Mouse (Mus musculus) CH12F3 (cell line): Measurements from ENCODE around the gene BC035947.
"Not testable (repeated sequence)": the region's sequence is repeated elsewhere in the genome, so short reads cannot be mapped to it uniquely, and the experiment has no call there.

ENCODE experiments used
- in situ Hi-C: fragments of 300-500 bp; cut with MboI; formaldehyde crosslinking; loops from 2 replicates; pipeline ENCODE4 v1.14.3; 2020; ENCODE audit warnings: low sequenced_read_pairs

The BC035947 gene

DNA sequence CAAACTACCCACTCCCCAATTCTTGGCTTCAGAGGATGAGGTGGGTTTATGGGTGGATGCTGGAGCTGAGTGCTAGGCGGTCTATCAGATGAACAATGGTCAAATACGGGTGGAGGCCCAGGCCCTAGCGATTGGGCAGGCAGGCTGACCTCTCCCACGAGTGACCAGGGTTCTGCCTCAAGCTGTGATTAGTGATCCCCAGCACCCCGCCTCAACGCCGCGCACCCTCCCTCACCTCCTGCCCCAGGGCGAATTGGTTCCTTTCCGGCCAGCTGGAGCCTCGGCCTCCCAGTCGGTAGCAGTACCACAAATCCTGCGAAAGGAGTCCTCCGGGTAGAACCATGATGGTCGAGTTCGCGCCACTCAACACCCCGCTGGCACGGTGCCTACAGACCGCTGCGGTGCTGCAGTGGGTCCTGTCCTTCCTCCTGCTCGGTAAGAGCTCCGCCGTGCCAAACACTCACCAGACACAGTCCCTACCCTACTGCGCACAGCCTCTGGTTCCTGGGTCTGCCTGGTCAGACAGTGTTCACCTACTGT, at the start of gene BC035947:
Gene BC035947 (minus strand): TSS at position 538 of the 540 bp plus-strand sequence.
- in situ Hi-C loops, result no loop called here

- in situ Hi-C loops, result no loop called here
Observed at GRCm38 (mm10) chr1:78554012-78554666, 42.2 kb upstream of the BC035947 start.

GRCm38 (mm10) chr1:78548961-78549360, 37.0 kb upstream of the BC035947 start:
- in situ Hi-C loops, result no loop called here

DNA sequence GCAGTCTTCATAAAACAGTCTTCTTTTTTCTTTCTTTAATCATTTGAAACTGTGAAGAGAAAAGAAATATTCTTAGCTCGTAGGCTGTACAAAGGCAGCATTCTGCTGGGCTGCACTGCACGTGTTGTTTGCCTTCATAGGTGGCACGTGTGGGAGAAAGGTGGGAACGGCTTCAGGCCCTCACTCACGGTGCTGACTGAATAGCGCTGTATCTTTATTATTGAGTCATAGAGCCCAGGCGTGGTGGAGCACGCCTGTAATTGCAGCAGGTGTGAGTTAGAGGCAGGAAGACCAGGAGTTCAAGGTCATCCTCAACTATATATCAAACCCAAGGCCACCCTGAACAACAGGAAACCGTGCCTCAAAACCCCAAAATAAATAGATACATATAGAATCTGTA, 34.3 kb upstream of the BC035947 start:
- in situ Hi-C loops, result no loop called here

DNA sequence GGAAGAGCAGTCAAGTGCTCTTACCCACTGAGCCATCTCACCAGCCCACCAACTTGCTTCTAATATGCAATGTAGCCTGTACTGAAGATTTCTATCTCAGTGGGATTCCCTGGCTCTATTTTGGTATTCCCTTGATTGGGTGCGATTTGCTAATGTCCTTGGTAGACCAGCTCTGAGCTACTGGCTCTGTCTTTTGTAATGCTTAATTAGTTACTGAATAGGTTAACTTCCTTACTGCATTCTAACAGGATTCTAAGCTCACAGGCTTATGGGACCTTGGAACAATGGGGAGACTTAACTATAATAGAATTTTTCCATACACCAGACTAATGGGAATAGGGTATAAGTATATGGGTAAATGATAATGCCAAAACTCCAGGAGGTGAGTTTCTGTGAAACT, 31.7 kb upstream of the BC035947 start:
- in situ Hi-C loops, result not testable (repeated sequence)

DNA sequence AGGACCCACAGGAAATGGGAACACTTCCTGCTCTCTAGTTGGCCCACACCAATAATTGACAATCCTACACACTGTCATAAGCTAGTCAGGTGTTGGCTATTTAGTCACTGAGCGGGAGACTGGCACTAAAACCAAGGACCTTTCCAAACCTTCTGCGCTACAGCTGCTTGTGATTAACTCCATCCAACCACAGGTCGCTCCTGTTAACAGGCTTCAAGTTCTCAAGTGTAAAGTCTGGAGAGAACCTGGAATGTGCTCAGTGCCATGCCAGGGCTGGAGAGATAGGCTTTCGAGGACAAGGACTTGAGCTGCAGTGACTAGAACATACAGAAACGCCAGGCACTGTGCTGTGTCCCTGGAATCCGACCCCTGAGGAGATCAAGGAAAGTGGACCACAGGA, 27.2 kb upstream of the BC035947 start:
- in situ Hi-C loops, result no loop called here

DNA sequence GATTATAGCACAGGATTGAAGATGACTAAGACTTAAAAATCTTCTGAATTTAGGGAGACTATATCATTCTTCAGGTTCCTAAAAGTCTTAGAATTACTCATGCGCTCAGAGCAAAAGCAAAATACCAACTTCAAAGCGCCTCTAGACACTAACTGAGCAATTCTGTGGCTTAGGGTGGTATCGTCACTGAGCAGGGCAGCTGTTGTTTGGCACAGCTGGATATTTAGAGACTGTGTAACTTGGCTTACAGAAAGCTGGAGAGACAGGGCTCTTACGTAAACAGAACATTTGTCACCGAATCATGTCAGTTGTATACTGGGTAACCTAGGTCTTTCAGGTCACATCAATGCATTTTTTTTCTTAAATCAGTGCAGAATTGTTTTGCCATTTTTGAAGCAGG, 26.4 kb upstream of the BC035947 start:
- in situ Hi-C loops, result no loop called here

GRCm38 (mm10) chr1:78537494-78538010, 25.6 kb upstream of the BC035947 start:
- in situ Hi-C loops, result no loop called here

DNA sequence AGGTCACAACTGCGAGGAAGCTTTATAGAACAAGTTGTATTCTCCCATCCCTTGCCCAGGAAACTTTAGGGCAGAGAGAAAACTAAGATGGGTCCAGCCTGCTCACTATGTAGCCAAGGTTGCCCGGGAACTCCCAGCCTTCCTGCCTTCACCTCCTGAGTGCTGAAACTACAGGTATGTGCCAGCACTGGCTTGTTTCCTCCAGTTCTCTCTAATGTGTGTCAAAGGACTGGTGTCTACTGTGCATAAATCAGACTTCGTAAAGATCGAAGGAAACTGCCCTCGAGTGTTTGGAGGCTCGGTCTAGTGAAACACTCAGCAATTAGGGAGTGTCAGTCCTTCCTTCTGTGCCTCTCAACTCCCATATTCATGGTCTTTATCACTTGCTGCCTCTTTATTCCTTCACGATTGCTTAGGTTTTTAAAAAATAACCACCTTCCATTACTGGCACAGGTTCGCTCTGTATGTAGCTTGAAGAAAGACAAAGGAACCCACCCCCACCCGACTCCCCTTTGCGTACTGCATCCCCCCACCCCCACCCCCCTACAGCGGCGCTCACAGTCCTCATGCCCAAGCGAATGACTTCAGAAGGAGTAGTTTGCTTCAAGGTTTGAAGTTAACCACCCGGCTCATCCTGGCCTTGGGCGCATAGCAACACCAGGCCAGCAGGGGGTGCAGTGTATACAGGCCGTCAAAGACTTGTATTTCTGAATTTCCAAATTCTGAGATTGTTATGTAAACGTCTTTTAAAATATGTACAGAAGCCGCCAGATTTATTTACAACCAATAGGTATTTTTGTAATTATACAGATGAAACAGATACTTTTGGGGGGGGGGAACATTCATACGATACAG, 24.6 kb upstream of the BC035947 start:
- in situ Hi-C loops, result no loop called here

DNA sequence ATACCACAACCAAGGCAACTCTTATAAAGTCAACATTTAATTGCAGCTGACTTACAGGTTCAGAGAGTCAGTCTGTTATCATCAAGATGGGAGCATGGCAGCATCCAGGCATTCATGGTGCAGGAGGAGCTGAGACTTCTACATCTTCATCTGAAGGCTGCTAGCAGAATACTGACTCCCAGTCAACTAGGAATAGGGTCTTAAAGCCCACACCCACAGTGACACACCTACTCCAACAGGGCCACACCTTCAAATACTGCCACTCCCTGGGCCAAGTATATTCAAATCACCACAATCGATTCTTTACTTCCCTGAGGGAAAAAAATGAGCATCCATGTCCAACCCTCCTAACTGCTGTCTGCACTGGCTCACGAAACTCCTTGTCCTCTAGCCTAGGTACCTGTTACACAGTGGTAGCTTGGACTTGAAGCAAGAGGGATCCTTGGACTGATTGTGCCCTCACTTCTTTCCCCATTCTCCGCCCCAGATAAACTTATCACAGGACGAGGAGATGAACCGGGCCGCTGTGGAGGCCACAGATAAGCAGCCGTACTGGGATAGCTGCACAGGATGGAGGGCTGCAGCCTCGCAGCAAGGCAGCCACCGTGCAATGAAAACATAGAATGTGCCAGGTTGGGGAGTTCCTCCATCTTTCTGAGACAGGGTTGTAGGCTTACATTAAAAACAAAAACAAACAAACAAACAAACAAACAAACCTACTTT, 22.6 kb upstream of the BC035947 start:
- in situ Hi-C loops, result no loop called here

- in situ Hi-C loops, result no loop called here
Observed at GRCm38 (mm10) chr1:78532184-78532800, 20.3 kb upstream of the BC035947 start.

GRCm38 (mm10) chr1:78530500-78531215, 18.7 kb upstream of the BC035947 start:
- in situ Hi-C loops, result no loop called here

- in situ Hi-C loops, result no loop called here
Observed at GRCm38 (mm10) chr1:78529011-78529410, 17.1 kb upstream of the BC035947 start.

- in situ Hi-C loops, result no loop called here
Observed at GRCm38 (mm10) chr1:78528356-78528755, 16.4 kb upstream of the BC035947 start.

DNA sequence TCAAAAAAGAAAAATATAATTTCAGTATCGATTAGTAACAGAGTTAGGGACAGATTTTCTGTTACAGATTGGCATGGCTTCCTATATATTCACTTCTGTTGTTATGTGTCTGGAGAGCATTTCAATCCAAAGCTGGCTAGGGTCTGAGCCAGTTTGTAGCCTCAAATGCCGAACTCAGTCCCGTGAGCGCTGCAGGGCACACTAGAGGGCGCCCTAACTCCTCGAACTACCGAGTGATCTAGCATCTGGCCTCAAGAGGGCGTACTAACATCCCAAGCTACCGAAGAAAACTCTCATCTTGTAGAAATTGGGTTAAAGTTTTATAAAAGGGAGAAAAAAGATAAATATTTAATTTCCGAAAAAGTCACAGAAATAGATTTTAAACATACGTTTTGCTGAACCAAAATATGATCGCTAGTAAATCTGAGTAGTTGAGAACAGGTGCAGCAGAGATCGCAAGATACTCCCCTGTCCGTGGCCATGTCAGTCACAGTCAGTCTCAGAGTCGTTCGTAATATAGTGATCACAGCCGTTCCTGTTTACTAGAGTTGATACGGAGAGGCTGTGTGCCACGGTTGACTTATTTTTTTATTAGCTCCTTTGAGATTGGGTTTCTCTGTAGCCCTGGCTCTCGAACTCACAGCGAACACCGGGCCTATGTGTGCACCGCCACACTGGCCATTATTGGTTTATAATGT, 13.4 kb upstream of the BC035947 start:
- in situ Hi-C loops, result no loop called here

- in situ Hi-C loops, result no loop called here
Observed at GRCm38 (mm10) chr1:78518907-78519306, 6.9 kb upstream of the BC035947 start.

DNA sequence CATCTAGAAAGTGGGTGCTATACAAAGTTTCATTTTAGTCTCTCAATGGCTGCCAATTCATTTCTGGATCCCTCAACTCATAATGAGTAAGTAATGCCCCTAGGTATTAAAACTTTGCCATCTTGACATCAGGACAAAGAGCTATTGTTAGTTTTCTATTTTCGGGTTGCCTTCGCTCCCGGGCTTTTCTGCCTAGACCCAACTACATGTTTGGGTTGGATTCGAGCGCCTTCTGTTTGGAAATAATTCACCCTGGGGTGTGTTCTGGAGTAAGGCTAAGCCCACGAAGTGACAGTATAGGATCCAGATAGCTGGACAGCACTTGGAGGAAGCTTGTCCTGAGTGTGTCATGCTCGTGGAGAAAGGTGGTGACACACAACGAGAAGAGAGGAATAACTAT, 798 bp upstream of the BC035947 start:
- in situ Hi-C loops, result no loop called here

GRCm38 (mm10) chr1:78510862-78511261, 1.1 kb downstream of the BC035947 start, which contains the start of gene Mogat1:
Gene Mogat1 (plus strand): TSS chr1:78510991.
- in situ Hi-C loops, result no loop called here

GRCm38 (mm10) chr1:78507137-78507536, 4.8 kb downstream of the BC035947 start:
- in situ Hi-C loops, result no loop called here
